Mouse (Mus musculus): ENCODE measurements at regions not wholly inside any gene's neighbourhood (a gene's known extent, or its start where the extent isn't known, plus 50 kb on each side); places are given as distances from the start of the nearest gene placed in this dataset.
A peak's percentile ranks its signal among the peaks of the same experiment; 100 is the strongest.

DNA sequence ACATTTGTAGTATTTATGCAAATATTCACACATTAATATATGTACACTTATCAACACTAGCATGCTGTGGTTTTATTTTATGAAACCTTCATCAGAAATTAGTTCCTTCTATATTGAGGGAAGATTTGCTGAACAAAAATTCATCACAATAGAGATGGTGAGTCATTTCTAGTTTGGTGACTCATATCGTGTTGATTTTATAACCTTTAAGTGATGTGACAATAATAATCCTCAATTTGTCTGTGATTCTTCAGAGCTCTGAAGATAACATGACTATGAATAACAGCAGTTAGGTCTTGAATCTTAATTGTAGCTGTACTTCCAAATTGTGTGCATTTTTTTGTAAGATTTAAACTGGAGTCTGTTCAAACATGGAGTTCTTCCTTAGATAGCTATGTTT is 168.3 kb upstream of the L3mbtl3 start:
- H3K27ac ChIP-seq: no peak overlapping the region
- no peaks in the 10 kb centered on the region for H3K4me1 ChIP-seq
- no peak overlapping the region for H3K9ac ChIP-seq
- WGBS: 94% methylated on average over 1 of the region's 1 CpGs
- H3K4me2 ChIP-seq (replicated peaks): no peak overlapping the region
- H3K4me3 ChIP-seq: no peak overlapping the region
- no peak for ATAC-seq (ENCODE audit: insufficient number of reproducible peaks, insufficient read depth, low FRiP score, low TSS enrichment)
- no peaks in the 10 kb centered on the region for H3K9me3 ChIP-seq
- no peaks in the 10 kb centered on the region for H3K36me3 ChIP-seq
- H3K27me3 ChIP-seq: no peaks in the 10 kb centered on the region

DNA sequence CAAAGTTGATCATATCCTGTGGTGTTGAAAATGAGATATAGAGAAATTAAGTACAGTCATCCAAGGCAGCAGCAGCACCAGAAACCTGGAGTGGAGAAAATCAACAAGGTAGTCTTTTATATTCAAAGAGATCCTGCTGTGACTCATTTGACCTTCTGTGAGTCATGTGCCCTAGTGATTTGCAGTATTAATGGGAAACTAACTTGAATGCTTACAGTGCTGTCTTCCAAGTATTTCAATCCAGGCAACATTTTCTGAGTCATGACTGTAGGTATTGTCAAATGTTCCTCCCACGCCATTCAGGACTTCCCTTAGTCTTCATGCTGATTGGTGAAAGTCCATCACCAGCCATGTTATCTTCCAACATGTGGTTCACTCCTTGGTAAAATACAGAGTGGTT is 169.0 kb upstream of the L3mbtl3 start:
- Histone ChIP-seq H3K27me3 (no peaks in the 10 kb centered on the region), H3K4me3 (no peak overlapping the region), H3K9me3 (no peaks in the 10 kb centered on the region), H3K4me2 (replicated peaks) (no peak overlapping the region), H3K36me3 (no peaks in the 10 kb centered on the region), H3K4me1 (no peaks in the 10 kb centered on the region), H3K9ac (no peak overlapping the region), H3K27ac (no peak overlapping the region)
- 75% methylated on average over 1 of the region's 1 CpGs for WGBS
- ATAC-seq (ENCODE audit: insufficient number of reproducible peaks, insufficient read depth, low FRiP score, low TSS enrichment): no peak

DNA sequence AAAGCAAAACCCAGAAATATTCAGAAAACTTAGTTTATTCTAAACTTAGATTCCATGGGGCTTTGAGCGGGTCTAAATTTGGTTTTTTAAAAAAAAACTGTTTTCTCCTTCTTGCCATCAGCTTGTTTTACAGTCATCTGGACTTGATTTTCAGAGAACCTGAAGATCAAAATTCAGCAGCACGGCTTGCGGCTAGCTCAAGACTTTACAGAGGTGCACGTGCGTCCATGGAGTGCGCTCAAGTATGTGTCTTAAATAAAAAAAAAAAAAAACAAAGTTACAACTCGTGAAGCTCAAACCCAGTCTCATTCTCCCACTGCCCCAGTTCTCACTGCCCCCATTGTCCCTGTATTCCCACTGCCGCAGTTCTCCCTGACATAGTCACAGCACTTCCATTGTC is 180.5 kb upstream of the L3mbtl3 start:
- Histone ChIP-seq H3K36me3 (no peaks in the 10 kb centered on the region), H3K9me3 (no peaks in the 10 kb centered on the region), H3K4me1 (no peaks in the 10 kb centered on the region), H3K9ac (no peak overlapping the region), H3K27me3 (no peaks in the 10 kb centered on the region), H3K4me3 (no peak overlapping the region), H3K4me2 (replicated peaks) (no peak overlapping the region), H3K27ac (peak overlapping the region; percentile 63; the same call in 1 of the 2 replicates)
- ATAC-seq (ENCODE audit: insufficient number of reproducible peaks, insufficient read depth, low FRiP score, low TSS enrichment): 0 out of 2 replicates have a peak, but pooled peaks have one; percentile 64
- WGBS: 36% methylated on average over 8 of the region's 8 CpGs

DNA sequence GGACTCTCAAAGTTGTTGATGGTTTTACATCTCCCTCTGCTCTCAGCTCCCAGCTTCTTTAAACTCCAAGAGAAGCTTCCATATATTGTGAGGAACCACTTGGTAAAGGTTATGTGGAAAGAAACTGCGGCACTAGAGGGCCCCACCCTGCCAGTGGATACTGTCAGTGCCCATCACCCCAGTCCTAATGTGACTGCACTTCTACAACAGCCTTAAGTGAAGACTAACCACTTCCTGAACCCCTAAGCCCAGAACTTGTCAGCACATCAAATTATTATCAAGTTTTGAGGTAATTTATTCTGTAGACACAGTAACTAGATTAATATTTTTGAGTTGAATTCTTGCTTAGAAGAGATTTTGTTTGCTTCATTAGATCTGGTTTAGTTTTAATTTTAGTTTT is 182.3 kb upstream of the L3mbtl3 start:
- H3K27me3 ChIP-seq: no peaks in the 10 kb centered on the region
- H3K9ac ChIP-seq: no peak overlapping the region
- H3K27ac ChIP-seq: no peak overlapping the region
- no peak overlapping the region for H3K4me2 ChIP-seq (replicated peaks)
- no peaks in the 10 kb centered on the region for H3K9me3 ChIP-seq
- no peaks in the 10 kb centered on the region for H3K4me1 ChIP-seq
- no peak for ATAC-seq (ENCODE audit: insufficient number of reproducible peaks, insufficient read depth, low FRiP score, low TSS enrichment)
- H3K4me3 ChIP-seq: no peak overlapping the region
- 69% methylated on average over 1 of the region's 1 CpGs for WGBS
- no peaks in the 10 kb centered on the region for H3K36me3 ChIP-seq

DNA sequence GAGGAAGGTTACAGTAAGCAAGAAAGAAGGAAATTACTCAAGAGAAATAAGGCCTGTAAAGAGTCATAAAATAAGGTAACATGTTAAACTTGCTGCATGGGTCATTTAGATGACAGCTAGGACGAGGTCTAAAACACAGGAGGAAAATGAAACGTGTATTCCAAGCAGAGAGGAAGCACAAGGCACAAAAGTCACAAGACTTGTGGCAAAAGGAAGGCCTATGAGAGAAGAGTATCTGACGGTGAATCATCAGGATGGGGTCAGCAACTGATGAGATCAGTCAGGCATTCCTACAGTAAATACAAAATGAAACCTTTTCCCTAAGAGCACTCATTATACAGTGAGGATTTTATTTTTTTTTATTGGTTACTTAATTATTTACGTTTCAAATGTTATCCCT is 183.6 kb upstream of the L3mbtl3 start:
- Histone ChIP-seq H3K27ac (no peak overlapping the region), H3K27me3 (no peaks in the 10 kb centered on the region), H3K4me1 (no peaks in the 10 kb centered on the region), H3K36me3 (no peaks in the 10 kb centered on the region), H3K9me3 (no peaks in the 10 kb centered on the region), H3K4me3 (no peak overlapping the region), H3K9ac (no peak overlapping the region), H3K4me2 (replicated peaks) (no peak overlapping the region)
- no peak for ATAC-seq (ENCODE audit: insufficient number of reproducible peaks, insufficient read depth, low FRiP score, low TSS enrichment)
- WGBS: 80% methylated on average over 4 of the region's 4 CpGs

DNA sequence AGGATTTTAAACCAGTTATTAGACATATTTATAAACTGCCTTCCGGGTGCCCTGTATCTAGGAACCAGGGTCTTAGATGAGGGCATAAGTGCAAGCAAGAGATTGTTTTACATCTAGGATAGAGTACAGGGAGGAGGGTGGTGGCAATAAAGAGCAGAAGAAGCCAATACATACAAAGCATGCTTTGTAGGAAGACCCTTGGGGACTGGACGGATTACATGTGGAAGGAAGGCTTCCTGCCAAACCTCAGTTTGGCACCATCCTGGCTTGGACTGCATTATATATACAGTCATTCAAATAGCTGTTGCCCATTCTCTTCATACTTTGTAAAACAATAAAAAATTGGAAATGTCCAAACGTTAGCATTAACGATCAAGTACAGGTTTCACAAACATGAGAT is 184.7 kb upstream of the L3mbtl3 start:
- Histone ChIP-seq H3K9ac (no peak overlapping the region), H3K4me3 (no peak overlapping the region), H3K36me3 (no peaks in the 10 kb centered on the region), H3K4me1 (no peaks in the 10 kb centered on the region), H3K27ac (no peak overlapping the region), H3K4me2 (replicated peaks) (no peak overlapping the region), H3K9me3 (no peaks in the 10 kb centered on the region), H3K27me3 (no peaks in the 10 kb centered on the region)
- 74% methylated on average over 4 of the region's 4 CpGs for WGBS
- ATAC-seq (ENCODE audit: insufficient number of reproducible peaks, insufficient read depth, low FRiP score, low TSS enrichment): no peak

DNA sequence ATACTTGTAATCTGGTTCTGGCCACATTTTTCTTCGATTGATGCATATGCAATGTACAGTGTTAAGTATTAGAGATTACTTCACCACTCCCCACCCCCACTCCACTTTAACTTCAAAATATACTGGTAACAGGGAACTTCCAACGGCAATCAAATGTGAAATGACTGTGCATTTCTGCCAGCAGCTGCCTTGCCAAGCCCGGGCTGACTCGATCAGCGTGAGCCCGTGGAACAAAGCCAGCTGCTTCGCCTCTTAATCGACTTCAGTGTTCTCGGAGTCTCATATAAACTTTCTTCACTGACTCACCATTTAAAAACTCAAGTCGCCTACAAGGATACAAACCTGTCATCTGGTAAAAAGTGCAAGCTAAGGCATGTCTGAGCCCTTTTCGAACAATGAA is 188.7 kb upstream of the L3mbtl3 start:
- no peak for ATAC-seq (ENCODE audit: insufficient number of reproducible peaks, insufficient read depth, low FRiP score, low TSS enrichment)
- H3K4me1 ChIP-seq: no peaks in the 10 kb centered on the region
- H3K4me2 ChIP-seq (replicated peaks): no peak overlapping the region
- no peak overlapping the region for H3K4me3 ChIP-seq
- no peak overlapping the region for H3K27ac ChIP-seq
- H3K9me3 ChIP-seq: no peaks in the 10 kb centered on the region
- no peaks in the 10 kb centered on the region for H3K36me3 ChIP-seq
- no peak overlapping the region for H3K9ac ChIP-seq
- WGBS: 40% methylated on average over 11 of the region's 11 CpGs
- H3K27me3 ChIP-seq: no peaks in the 10 kb centered on the region

DNA sequence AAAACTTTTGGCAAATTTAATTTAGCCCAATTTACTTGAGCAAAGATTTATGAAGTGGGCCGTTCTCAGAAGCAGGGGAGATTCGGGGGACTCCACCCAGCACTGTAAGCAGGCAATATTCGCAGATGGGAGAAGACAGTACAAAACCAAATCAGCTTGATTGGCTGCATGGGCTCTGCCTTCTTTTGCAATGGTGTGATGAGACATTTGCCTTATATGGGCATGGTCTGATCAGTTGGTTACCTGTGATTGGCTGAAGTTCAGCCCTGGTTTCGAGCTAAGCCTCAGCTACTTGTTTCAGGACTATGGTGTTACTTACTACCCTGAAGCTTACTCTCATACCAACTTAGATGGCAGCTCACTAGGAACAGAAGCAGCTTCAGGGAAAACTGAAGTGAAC is 185.6 kb upstream of the Arhgap18 start:
- H3K4me3 ChIP-seq: no peak overlapping the region
- 64% methylated on average over 4 of the region's 4 CpGs for WGBS
- no peak for ATAC-seq (ENCODE audit: insufficient number of reproducible peaks, insufficient read depth, low FRiP score, low TSS enrichment)
- no peak overlapping the region for H3K4me2 ChIP-seq (replicated peaks)
- no peak overlapping the region for H3K27ac ChIP-seq
- H3K36me3 ChIP-seq: no peaks in the 10 kb centered on the region
- no peaks in the 10 kb centered on the region for H3K27me3 ChIP-seq
- no peak overlapping the region for H3K9ac ChIP-seq
- H3K9me3 ChIP-seq: no peaks in the 10 kb centered on the region
- no peaks in the 10 kb centered on the region for H3K4me1 ChIP-seq

DNA sequence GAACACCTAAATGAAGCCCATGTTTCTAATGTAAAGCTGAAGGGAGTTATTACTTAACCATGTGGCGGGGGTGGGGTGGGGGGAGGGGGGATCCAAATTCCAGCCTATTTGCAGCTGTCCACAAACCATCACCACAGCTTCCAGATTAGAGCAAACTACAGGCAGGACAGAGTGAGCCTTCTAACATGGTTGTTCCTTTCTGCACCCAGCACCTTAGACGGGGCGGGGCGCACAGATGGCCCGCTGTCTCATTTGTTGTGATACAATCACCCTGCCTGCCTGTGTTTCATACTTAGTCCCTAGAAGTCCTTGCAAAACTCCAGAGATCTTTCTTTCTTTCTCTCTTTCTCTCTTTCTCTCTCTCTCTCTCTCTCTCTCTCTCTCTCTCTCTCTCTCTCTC is 182.8 kb upstream of the Arhgap18 start:
- Histone ChIP-seq H3K9me3 (no peaks in the 10 kb centered on the region), H3K36me3 (no peaks in the 10 kb centered on the region), H3K4me3 (no peak overlapping the region), H3K4me2 (replicated peaks) (no peak overlapping the region), H3K27me3 (no peaks in the 10 kb centered on the region), H3K4me1 (no peaks in the 10 kb centered on the region), H3K27ac (no peak overlapping the region), H3K9ac (no peak overlapping the region)
- no peak for ATAC-seq (ENCODE audit: insufficient number of reproducible peaks, insufficient read depth, low FRiP score, low TSS enrichment)
- WGBS: 76% methylated on average over 5 of the region's 5 CpGs

DNA sequence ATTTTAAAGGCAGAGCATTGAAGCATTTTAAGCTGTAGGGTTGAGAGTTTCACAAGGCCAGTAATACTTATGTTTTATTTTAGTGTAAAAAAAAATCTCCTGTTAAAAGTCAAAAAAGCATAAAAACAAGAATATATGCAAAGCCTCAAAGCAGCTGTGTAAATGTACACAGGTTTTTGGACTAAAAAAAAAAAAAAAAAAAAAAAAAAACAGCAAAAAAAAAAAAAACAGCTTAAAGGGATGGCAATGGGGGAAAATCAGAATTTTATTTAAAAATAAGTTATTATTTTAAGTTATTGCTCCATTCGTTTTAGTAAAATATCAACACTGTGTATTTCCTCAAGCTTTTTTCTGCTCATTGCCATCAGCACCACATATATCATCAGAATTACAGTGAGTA is 181.8 kb upstream of the Arhgap18 start:
- Histone ChIP-seq H3K9me3 (no peaks in the 10 kb centered on the region), H3K27ac (no peak overlapping the region), H3K27me3 (no peaks in the 10 kb centered on the region), H3K36me3 (no peaks in the 10 kb centered on the region), H3K4me3 (no peak overlapping the region), H3K4me1 (no peaks in the 10 kb centered on the region), H3K4me2 (replicated peaks) (no peak overlapping the region), H3K9ac (no peak overlapping the region)
- no peak for ATAC-seq (ENCODE audit: insufficient number of reproducible peaks, insufficient read depth, low FRiP score, low TSS enrichment)
- 84% methylated on average over 1 of the region's 1 CpGs for WGBS

DNA sequence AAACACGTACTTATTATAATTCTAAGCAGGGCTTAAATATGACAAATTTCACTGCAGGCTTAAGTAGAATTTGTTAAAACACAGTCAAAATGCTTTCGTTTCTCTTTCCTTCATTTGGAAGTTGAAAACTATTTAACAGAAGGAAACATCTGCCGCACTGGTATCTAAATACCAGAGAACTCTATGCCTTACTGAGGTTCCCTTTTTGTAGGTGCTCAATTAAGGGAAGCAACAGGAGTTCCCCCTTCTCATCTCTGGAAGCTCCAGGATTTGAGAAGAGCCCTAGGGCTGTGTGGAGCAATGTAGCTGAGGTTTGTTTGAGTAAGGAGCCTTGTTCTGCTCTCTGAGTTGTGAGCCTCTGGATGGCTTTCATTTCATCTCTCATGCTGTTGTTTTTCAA is 177.1 kb upstream of the Arhgap18 start:
- H3K4me3 ChIP-seq: no peak overlapping the region
- H3K27me3 ChIP-seq: no peaks in the 10 kb centered on the region
- no peaks in the 10 kb centered on the region for H3K36me3 ChIP-seq
- H3K4me2 ChIP-seq (replicated peaks): no peak overlapping the region
- ATAC-seq (ENCODE audit: insufficient number of reproducible peaks, insufficient read depth, low FRiP score, low TSS enrichment): no peak
- H3K4me1 ChIP-seq: no peaks in the 10 kb centered on the region
- no peak overlapping the region for H3K27ac ChIP-seq
- WGBS: 86% methylated on average over 3 of the region's 3 CpGs
- no peak overlapping the region for H3K9ac ChIP-seq
- no peaks in the 10 kb centered on the region for H3K9me3 ChIP-seq

DNA sequence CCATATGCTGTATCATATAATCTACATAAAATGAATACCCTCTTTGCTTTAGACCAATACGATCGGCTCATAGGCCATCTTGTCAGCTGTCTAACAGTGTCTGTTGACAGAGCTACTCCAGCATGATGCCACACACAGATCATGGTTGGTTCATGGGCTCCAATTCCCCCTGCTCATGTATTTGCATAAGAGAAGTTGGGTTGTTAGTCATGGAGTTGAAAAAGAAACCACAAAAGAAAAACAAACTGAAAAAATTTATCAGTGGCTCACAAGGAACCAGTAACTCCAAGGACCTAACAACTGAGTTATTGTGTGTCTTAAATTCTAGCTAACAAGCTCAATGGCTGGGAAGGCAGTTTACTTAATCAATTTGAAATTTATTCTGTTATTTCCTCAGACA is 176.1 kb upstream of the Arhgap18 start:
- ATAC-seq (ENCODE audit: insufficient number of reproducible peaks, insufficient read depth, low FRiP score, low TSS enrichment): no peak
- Histone ChIP-seq H3K4me2 (replicated peaks) (no peak overlapping the region), H3K27me3 (no peaks in the 10 kb centered on the region), H3K4me3 (no peak overlapping the region), H3K9ac (no peak overlapping the region), H3K9me3 (no peaks in the 10 kb centered on the region), H3K36me3 (no peaks in the 10 kb centered on the region), H3K27ac (no peak overlapping the region), H3K4me1 (no peaks in the 10 kb centered on the region)
- 81% methylated on average over 2 of the region's 2 CpGs for WGBS

DNA sequence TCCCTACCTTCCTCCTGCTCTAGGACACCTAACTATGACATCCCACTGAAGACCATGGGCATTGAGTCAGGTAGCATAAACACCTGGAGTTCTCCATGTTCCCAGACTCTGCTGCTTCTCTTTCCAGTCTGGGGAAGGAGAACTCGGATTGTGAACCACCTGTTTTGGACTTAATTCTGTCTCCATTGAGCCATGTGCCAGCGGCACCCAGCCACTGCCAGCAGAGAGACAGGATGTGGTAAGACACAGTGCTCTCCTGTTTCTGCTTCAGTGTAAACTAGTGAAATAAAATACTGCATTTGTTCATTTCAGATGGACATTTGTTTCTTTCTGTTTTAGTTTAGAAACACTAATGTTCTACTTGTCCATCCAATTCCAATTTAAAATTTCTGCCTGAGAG is 168.1 kb upstream of the Arhgap18 start:
- no peak overlapping the region for H3K4me2 ChIP-seq (replicated peaks)
- ATAC-seq (ENCODE audit: insufficient number of reproducible peaks, insufficient read depth, low FRiP score, low TSS enrichment): no peak
- H3K9ac ChIP-seq: no peak overlapping the region
- peaks cover 9% of the 10 kb centered on the region; the same call in 1 of the 2 replicates for H3K9me3 ChIP-seq
- H3K4me1 ChIP-seq: no peaks in the 10 kb centered on the region
- no peak overlapping the region for H3K4me3 ChIP-seq
- H3K27ac ChIP-seq: no peak overlapping the region
- no peaks in the 10 kb centered on the region for H3K27me3 ChIP-seq
- WGBS: 77% methylated on average over 2 of the region's 2 CpGs
- H3K36me3 ChIP-seq: no peaks in the 10 kb centered on the region
